Mouse (Mus musculus) neural tube, embryonic 14.5 days (tissue): ENCODE results near the gene Sult6b2. TPM values are rescaled to one million over a fixed set of nuclear protein-coding genes. Genes with fewer than 3 reads are reported as not detected.
A peak's percentile ranks its signal among the peaks of the same experiment; 100 is the strongest.

ENCODE experiments used
- ATAC-seq: fragments of 200-750 bp; cut with Nextera tagmentation; 2 replicates; pipeline ENCODE4 v1.8.0; 2017; ENCODE audit warnings: low read depth, mild to moderate bottlenecking, moderate TSS enrichment, moderate library complexity
- H3K27ac ChIP-seq: fragments of 300-500 bp; sonication (generic); 2 replicates; pipeline ENCODE4 v1.5.1; 2014; ENCODE audit warnings: low read depth, mild to moderate bottlenecking, control low read depth, low read length, moderate library complexity, mixed read lengths
- H3K27me3 ChIP-seq: fragments of 300-500 bp; sonication (generic); 2 replicates; pipeline ENCODE4 v1.6.1; 2014; ENCODE audit warnings: low read length; ENCODE audit not compliant: control insufficient read depth, insufficient read depth
- H3K36me3 ChIP-seq: fragments of 300-500 bp; sonication (generic); 2 replicates; pipeline ENCODE4 v1.6.1; 2014; ENCODE audit warnings: low read length, mixed read lengths; ENCODE audit not compliant: control insufficient read depth, insufficient read depth
- H3K4me1 ChIP-seq: fragments of 300-500 bp; sonication (generic); 2 replicates; pipeline ENCODE4 v1.6.1; 2014; ENCODE audit warnings: low read length; ENCODE audit not compliant: control insufficient read depth, insufficient read depth
- H3K4me2 ChIP-seq: fragments of 300-500 bp; sonication (generic); 2 replicates; pipeline ENCODE4 v1.6.1; 2014; ENCODE audit warnings: mild to moderate bottlenecking, low read depth, low read length, control low read depth
- H3K4me3 ChIP-seq: fragments of 300-500 bp; sonication (generic); 2 replicates; pipeline ENCODE4 v1.5.1; 2014; ENCODE audit warnings: low read depth, low read length, control low read depth, mixed read lengths
- H3K9ac ChIP-seq: fragments of 300-500 bp; sonication (generic); replicated peaks from 2 replicates; pipeline ENCODE4 v1.6.1; 2014; ENCODE audit warnings: low read depth, mild to moderate bottlenecking, control low read depth, low read length, mixed read lengths
- H3K9me3 ChIP-seq: fragments of 300-500 bp; sonication (generic); 2 replicates; pipeline ENCODE4 v1.6.1; 2016; ENCODE audit warnings: low read length; ENCODE audit not compliant: control insufficient read depth
- WGBS: fragments of 180-500 bp; shearing (Covaris S2); extraction: QIAGEN DNeasy Blood & Tissue Kit; methylation state at CpG from one replicate; pipeline ENCODE4 v1.1.7; 2014; 5-methylcytosine and 5-hydroxymethylcytosine counted together
- polyA plus RNA-seq: library from polyadenylated mRNA; unstranded; fragments of >200 nt; fragmentation: Nextera tagmentation; extraction: Ambion mirVana; gene quantifications from 2 replicates; pipeline ENCODE4 v1.2.1, GENCODE M21; 2014

The Sult6b2 gene
- polyA plus RNA-seq, 1 experiment from 2014 or later: 0.09 TPM

GRCm38 (mm10) chr6:142773566-142773965 is 30.7 kb downstream of the Sult6b2 start:
- Histone ChIP-seq H3K27me3 (no peaks in the 10 kb centered on the region), H3K4me2 (no peak overlapping the region), H3K9ac (no peak overlapping the region), H3K9me3 (no peaks in the 10 kb centered on the region), H3K4me3 (no peak overlapping the region), H3K36me3 (peaks cover 46% of the 10 kb centered on the region), H3K4me1 (no peaks in the 10 kb centered on the region), H3K27ac (no peak overlapping the region)
- ATAC-seq: no peak
- 90% methylated on average over 5 of the region's 5 CpGs for WGBS

DNA sequence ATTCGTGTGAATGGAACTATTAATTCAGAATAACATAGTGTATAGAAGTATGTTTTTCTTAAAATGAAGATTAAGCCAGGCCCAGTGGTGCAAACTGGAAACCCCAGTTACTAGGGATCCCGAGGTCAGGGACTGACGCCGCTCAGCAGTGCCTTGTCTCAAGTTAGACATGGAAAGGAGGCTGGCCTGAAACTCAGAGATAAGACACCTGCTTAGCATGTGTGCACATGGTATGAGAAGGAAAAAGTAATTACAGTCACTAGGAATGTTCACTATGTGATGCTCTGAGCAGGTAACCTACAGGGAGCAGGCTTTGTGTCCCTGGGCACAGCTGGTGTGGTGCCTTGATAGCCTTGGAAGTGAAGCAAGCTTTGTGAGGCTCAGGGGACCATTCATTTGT is 32.7 kb downstream of the Sult6b2 start:
- no peak overlapping the region for H3K4me2 ChIP-seq
- ATAC-seq: no peak
- H3K9ac ChIP-seq: no peak overlapping the region
- H3K4me1 ChIP-seq: no peaks in the 10 kb centered on the region
- no peak overlapping the region for H3K27ac ChIP-seq
- 97% methylated on average over 4 of the region's 4 CpGs for WGBS
- peaks cover 60% of the 10 kb centered on the region for H3K36me3 ChIP-seq
- no peaks in the 10 kb centered on the region for H3K9me3 ChIP-seq
- H3K4me3 ChIP-seq: no peak overlapping the region
- no peaks in the 10 kb centered on the region for H3K27me3 ChIP-seq

GRCm38 (mm10) chr6:142769896-142770295 is 34.4 kb downstream of the Sult6b2 start:
- Histone ChIP-seq H3K27me3 (no peaks in the 10 kb centered on the region), H3K4me3 (no peak overlapping the region), H3K9ac (no peak overlapping the region), H3K4me1 (no peaks in the 10 kb centered on the region), H3K4me2 (no peak overlapping the region), H3K9me3 (no peaks in the 10 kb centered on the region), H3K36me3 (peaks cover 73% of the 10 kb centered on the region), H3K27ac (no peak overlapping the region)
- ATAC-seq: no peak
- WGBS: 92% methylated on average over 3 of the region's 3 CpGs

DNA sequence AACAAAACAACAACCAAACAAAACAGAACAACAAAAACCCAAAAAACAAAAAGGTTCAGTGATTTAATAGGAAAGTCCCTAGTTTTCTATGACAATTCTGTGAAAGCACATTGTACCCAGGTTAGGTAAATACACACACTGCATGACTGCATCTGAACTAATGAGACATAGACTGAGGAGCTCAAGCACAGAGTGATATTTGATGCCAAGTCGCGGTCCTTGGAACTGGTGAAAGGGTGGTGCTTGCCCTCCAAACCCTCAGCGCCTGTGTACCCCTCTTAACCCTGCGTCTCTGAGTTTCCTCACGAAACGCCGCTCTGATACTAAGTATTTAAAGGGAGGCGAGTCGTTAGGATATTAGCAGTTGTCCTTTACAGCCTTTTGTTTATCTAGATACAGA is 37.0 kb downstream of the Sult6b2 start:
- Histone ChIP-seq H3K4me1 (no peaks in the 10 kb centered on the region), H3K4me3 (no peak overlapping the region), H3K4me2 (no peak overlapping the region), H3K9ac (no peak overlapping the region), H3K27me3 (no peaks in the 10 kb centered on the region), H3K27ac (no peak overlapping the region), H3K36me3 (peaks cover 55% of the 10 kb centered on the region), H3K9me3 (no peaks in the 10 kb centered on the region)
- ATAC-seq: no peak
- WGBS: 89% methylated on average over 9 of the region's 9 CpGs

- Histone ChIP-seq H3K9ac (no peak overlapping the region), H3K27ac (no peak overlapping the region), H3K4me2 (no peak overlapping the region), H3K4me1 (no peaks in the 10 kb centered on the region), H3K9me3 (no peaks in the 10 kb centered on the region), H3K4me3 (no peak overlapping the region), H3K36me3 (peaks cover 38% of the 10 kb centered on the region), H3K27me3 (no peaks in the 10 kb centered on the region)
- 65% methylated on average over 2 of the region's 2 CpGs for WGBS
- peak; percentile 35; the same call in 1 of the 2 replicates for ATAC-seq
These were observed 39.4 kb downstream of the Sult6b2 start for GRCm38 (mm10) chr6:142764933-142765332.

DNA sequence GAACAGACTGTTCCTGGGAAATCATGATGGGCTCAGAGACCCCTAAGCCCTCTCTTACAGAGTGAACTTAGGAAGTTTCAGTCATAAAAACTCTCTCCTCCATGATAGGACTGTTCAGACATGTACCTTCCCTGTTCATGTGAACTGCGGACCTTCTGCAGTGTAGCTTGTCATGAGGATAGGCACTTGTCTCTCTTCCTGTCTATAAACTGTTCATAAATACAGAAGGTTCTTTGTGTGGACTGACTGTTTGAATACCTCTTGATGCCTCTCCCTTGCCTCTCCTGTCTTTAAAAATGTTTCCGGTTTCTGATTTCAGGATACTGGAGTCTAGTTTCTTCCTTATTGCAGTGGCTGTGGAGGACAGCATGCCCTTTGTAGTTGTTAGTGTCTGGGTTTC is 44.7 kb downstream of the Sult6b2 start:
- H3K9ac ChIP-seq: no peak overlapping the region
- peaks cover 4% of the 10 kb centered on the region; the same call in 1 of the 2 replicates for H3K36me3 ChIP-seq
- no peaks in the 10 kb centered on the region for H3K27me3 ChIP-seq
- H3K4me1 ChIP-seq: peaks cover 16% of the 10 kb centered on the region
- no peak for ATAC-seq
- WGBS: 92% methylated on average over 2 of the region's 2 CpGs
- H3K9me3 ChIP-seq: no peaks in the 10 kb centered on the region
- no peak overlapping the region for H3K27ac ChIP-seq
- H3K4me3 ChIP-seq: no peak overlapping the region
- H3K4me2 ChIP-seq: no peak overlapping the region

- no peaks in the 10 kb centered on the region for H3K9me3 ChIP-seq
- H3K4me2 ChIP-seq: no peak overlapping the region
- 0 out of 2 replicates have a peak, but pooled peaks cover 4% of the 10 kb centered on the region for H3K36me3 ChIP-seq
- H3K27me3 ChIP-seq: no peaks in the 10 kb centered on the region
- no peak overlapping the region for H3K4me3 ChIP-seq
- no peak overlapping the region for H3K9ac ChIP-seq
- WGBS: 96% methylated on average over 6 of the region's 6 CpGs
- H3K27ac ChIP-seq: no peak overlapping the region
- no peak for ATAC-seq
- peaks cover 16% of the 10 kb centered on the region for H3K4me1 ChIP-seq
These were observed 45.7 kb downstream of the Sult6b2 start for GRCm38 (mm10) chr6:142758562-142758961.

DNA sequence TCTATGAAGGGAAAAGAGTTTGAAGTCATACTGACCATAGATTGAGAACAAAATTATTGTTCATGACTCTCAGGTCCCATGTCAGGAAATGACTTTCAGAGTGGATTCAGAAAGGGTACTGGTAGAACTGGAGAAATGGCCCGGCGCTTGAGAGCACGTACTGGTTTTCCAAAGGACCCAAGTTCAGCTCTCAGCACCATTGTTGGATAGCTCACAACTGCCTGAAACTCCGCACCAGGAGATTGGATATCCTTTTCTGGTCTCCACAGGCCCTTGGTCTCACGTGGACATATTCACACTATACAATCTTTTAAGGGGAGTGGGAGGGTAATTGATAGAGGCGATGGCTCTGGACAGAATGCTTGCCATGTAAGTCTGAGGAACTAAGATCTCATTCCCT is 46.3 kb downstream of the Sult6b2 start:
- Histone ChIP-seq H3K9me3 (no peaks in the 10 kb centered on the region), H3K27me3 (no peaks in the 10 kb centered on the region), H3K4me1 (peaks cover 16% of the 10 kb centered on the region), H3K4me2 (peak overlapping the region; percentile 68), H3K36me3 (0 out of 2 replicates have a peak, but pooled peaks cover 4% of the 10 kb centered on the region), H3K27ac (no peak overlapping the region), H3K9ac (peak overlapping the region; percentile 80; the same call in 1 of the 2 replicates), H3K4me3 (peak overlapping the region; percentile 84)
- no peak for ATAC-seq
- WGBS: 93% methylated on average over 6 of the region's 6 CpGs

DNA sequence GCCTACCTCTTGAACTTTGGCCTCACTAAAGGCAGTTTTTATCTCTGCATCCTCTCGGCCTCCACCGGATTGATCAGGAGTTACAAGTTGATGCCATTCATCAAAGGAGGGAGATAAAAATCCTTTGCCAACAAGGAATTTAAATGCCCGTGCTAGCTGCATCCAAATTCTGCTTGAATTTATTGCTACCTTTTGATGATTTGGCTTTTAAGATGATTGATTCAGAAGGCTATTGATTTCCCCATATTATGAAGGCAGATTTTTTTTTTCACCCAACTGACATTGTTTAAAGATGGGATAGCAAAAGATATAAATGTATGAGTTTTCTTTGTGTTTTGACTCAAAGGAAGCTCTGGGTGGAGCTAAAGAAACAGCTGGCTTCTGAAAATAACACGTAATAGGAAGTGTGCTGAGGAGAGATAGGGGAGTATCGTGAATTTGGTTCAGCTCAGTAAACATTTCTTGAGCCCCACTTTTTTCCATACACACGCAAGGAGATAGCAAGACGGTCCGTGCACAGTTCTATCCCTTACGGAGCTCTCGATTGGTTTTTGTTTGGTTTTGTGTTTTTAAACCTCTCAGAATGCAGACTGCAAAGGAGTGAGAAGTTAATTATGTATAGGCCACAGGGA is 46.9 kb downstream of the Sult6b2 start:
- peak overlapping the region; percentile 80 for H3K9ac ChIP-seq
- H3K27ac ChIP-seq: peak overlapping the region; percentile 80
- no peaks in the 10 kb centered on the region for H3K9me3 ChIP-seq
- peak overlapping the region; percentile 84 for H3K4me3 ChIP-seq
- H3K27me3 ChIP-seq: no peaks in the 10 kb centered on the region
- peak overlapping the region; percentile 68 for H3K4me2 ChIP-seq
- ATAC-seq: no peak
- 43% methylated on average over 10 of the region's 10 CpGs for WGBS
- 0 out of 2 replicates have a peak, but pooled peaks cover 4% of the 10 kb centered on the region for H3K36me3 ChIP-seq
- H3K4me1 ChIP-seq: peaks cover 16% of the 10 kb centered on the region
